Mouse (Mus musculus) heart, embryonic 16.5 days (tissue): ENCODE results near the gene Slc25a34. TPM values are rescaled to one million over a fixed set of nuclear protein-coding genes. Genes with fewer than 3 reads are reported as not detected.

ENCODE experiments used
- ATAC-seq: fragments of 200-750 bp; cut with Nextera tagmentation; replicated peaks from 2 replicates; pipeline ENCODE4 v1.8.0; 2017; ENCODE audit warnings: moderate number of reproducible peaks; ENCODE audit not compliant: insufficient read depth, low FRiP score; ENCODE audit errors: extremely low read depth
- H3K27ac ChIP-seq: fragments of 300-500 bp; sonication (generic); 2 replicates; pipeline ENCODE4 v1.5.1; 2014; ENCODE audit warnings: mild to moderate bottlenecking, low read length, control low read depth, moderate library complexity
- H3K27me3 ChIP-seq: fragments of 300-500 bp; sonication (generic); 2 replicates; pipeline ENCODE4 v1.6.1; 2014; ENCODE audit warnings: low read length, mixed read lengths; ENCODE audit not compliant: control insufficient read depth, insufficient read depth
- H3K36me3 ChIP-seq: fragments of 300-500 bp; sonication (generic); 2 replicates; pipeline ENCODE4 v1.6.1; 2014; ENCODE audit not compliant: control insufficient read depth, insufficient read depth
- H3K4me1 ChIP-seq: fragments of 300-500 bp; sonication (generic); 2 replicates; pipeline ENCODE4 v1.6.1; 2014; ENCODE audit warnings: low read length, mixed read lengths; ENCODE audit not compliant: control insufficient read depth, insufficient read depth
- H3K4me2 ChIP-seq: fragments of 300-500 bp; sonication (generic); 2 replicates; pipeline ENCODE4 v1.6.1; 2014; ENCODE audit warnings: low read depth, mild to moderate bottlenecking, control low read depth, low read length
- H3K4me3 ChIP-seq: fragments of 300-500 bp; sonication (generic); 2 replicates; pipeline ENCODE4 v1.5.1; 2014; ENCODE audit warnings: mild to moderate bottlenecking, control low read depth, low read length
- H3K9ac ChIP-seq: fragments of 300-500 bp; sonication (generic); 2 replicates; pipeline ENCODE4 v1.6.1; 2014; ENCODE audit warnings: low read length, control low read depth
- H3K9me3 ChIP-seq: fragments of 300-500 bp; sonication (generic); replicated peaks from 2 replicates; pipeline ENCODE4 v1.6.1; 2016; ENCODE audit warnings: low read length; ENCODE audit not compliant: control insufficient read depth
- WGBS: fragments of 180-500 bp; shearing (Covaris S2); extraction: QIAGEN DNeasy Blood & Tissue Kit; methylation state at CpG from one replicate; pipeline ENCODE4 v1.1.7; 2014; 5-methylcytosine and 5-hydroxymethylcytosine counted together
- polyA plus RNA-seq: library from polyadenylated mRNA; unstranded; fragments of >200 nt; fragmentation: Nextera tagmentation; extraction: Ambion mirVana; gene quantifications from 2 replicates; pipeline ENCODE4 v1.2.1, GENCODE M21; 2015

Gene Slc25a34
- polyA plus RNA-seq: 1.3 TPM in 2 replicates

- WGBS: 25% methylated on average over 1 of the region's 1 CpGs
- no peaks in the 10 kb centered on the region for H3K9me3 ChIP-seq
- H3K9ac ChIP-seq: no peak within 1 kb of the TSS
- H3K4me3 ChIP-seq: no peak within 1 kb of the TSS
- peaks cover 27% of the 10 kb centered on the region for H3K36me3 ChIP-seq
- peaks cover 22% of the 10 kb centered on the region for H3K4me1 ChIP-seq
- no peaks in the 10 kb centered on the region for H3K27me3 ChIP-seq
- H3K4me2 ChIP-seq: no peak within 1 kb of the TSS
- ATAC-seq: peak; percentile 80
- H3K27ac ChIP-seq: peak within 1 kb of the TSS; percentile 73
Observed at GRCm38 (mm10) chr4:141623666-141624065, at the start of gene Slc25a34. Gene Slc25a34, minus strand, starts transcription at chr4:141623821.

GRCm38 (mm10) chr4:141672325-141672724 lies 48.7 kb upstream of the Slc25a34 start:
- no peak overlapping the region for H3K9ac ChIP-seq
- no peak overlapping the region for H3K4me2 ChIP-seq
- H3K9me3 ChIP-seq: no peaks in the 10 kb centered on the region
- no peak overlapping the region for H3K4me3 ChIP-seq
- no peaks in the 10 kb centered on the region for H3K4me1 ChIP-seq
- H3K27ac ChIP-seq: no peak overlapping the region
- WGBS: 71% methylated on average over 13 of the region's 13 CpGs
- ATAC-seq: no peak
- no peaks in the 10 kb centered on the region for H3K36me3 ChIP-seq
- H3K27me3 ChIP-seq: no peaks in the 10 kb centered on the region

DNA sequence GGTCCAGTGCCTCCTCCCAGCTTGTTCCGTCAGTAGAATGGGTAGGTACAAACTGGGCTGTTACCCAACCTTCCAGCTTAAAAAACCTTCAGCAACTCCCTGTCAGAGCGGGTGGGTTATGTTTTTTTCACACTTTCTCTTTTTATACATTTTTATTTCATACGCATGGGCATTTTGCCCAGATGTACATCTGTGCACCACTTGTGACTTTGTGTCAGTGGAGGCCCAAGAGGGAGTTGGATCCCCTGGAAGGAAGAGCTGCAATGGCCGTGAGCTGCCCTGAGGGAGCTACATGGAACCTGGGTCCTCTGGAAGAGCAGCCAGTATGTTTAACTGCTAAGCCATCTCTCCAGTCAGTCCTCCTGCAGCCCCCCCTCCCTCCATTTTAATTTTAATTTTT lies 47.8 kb upstream of the Slc25a34 start:
- Histone ChIP-seq H3K27me3 (no peaks in the 10 kb centered on the region), H3K9me3 (no peaks in the 10 kb centered on the region), H3K36me3 (no peaks in the 10 kb centered on the region), H3K4me3 (no peak overlapping the region), H3K4me2 (no peak overlapping the region), H3K27ac (no peak overlapping the region), H3K9ac (no peak overlapping the region), H3K4me1 (no peaks in the 10 kb centered on the region)
- no peak for ATAC-seq
- 73% methylated on average over 4 of the region's 4 CpGs for WGBS

GRCm38 (mm10) chr4:141669898-141670712 lies 46.5 kb upstream of the Slc25a34 start:
- Histone ChIP-seq H3K36me3 (no peaks in the 10 kb centered on the region), H3K4me1 (no peaks in the 10 kb centered on the region), H3K4me2 (no peak overlapping the region), H3K9ac (no peak overlapping the region), H3K4me3 (no peak overlapping the region), H3K9me3 (no peaks in the 10 kb centered on the region), H3K27ac (no peak overlapping the region), H3K27me3 (no peaks in the 10 kb centered on the region)
- no peak for ATAC-seq
- 84% methylated on average over 18 of the region's 18 CpGs for WGBS

DNA sequence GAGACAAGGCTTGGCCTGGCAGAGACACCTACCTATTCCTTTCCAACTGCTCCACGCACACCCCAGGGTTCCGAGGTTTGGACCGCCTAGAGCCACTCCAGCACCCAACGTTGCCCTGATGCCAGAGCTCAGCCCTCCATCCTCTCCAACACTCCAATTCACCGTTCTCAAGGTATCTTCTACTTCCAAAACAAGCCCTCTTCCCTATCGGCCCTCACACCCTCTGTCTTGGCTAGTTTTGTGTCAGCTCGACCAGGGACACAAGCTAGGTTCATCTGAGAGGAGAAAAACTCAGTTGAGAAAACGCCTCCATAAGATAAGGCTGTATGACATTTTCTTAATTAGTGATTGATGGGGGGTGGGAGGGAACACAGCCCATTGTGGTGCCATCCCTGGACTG lies 41.2 kb upstream of the Slc25a34 start, which contains the start of gene Plekhm2:
Gene Plekhm2, minus strand, starts transcription at position 101 of the 400 bp plus-strand sequence.
- Histone ChIP-seq H3K36me3 (peaks cover 9% of the 10 kb centered on the region; the same call in 1 of the 2 replicates), H3K4me3 (peak within 1 kb of the TSS; percentile 77), H3K4me2 (peak within 1 kb of the TSS; percentile 80), H3K27ac (peak within 1 kb of the TSS; percentile 85), H3K9ac (peak within 1 kb of the TSS; percentile 96), H3K4me1 (peaks cover 11% of the 10 kb centered on the region), H3K9me3 (no peaks in the 10 kb centered on the region), H3K27me3 (no peaks in the 10 kb centered on the region)
- no peak for ATAC-seq
- 60% methylated on average over 8 of the region's 8 CpGs for WGBS

DNA sequence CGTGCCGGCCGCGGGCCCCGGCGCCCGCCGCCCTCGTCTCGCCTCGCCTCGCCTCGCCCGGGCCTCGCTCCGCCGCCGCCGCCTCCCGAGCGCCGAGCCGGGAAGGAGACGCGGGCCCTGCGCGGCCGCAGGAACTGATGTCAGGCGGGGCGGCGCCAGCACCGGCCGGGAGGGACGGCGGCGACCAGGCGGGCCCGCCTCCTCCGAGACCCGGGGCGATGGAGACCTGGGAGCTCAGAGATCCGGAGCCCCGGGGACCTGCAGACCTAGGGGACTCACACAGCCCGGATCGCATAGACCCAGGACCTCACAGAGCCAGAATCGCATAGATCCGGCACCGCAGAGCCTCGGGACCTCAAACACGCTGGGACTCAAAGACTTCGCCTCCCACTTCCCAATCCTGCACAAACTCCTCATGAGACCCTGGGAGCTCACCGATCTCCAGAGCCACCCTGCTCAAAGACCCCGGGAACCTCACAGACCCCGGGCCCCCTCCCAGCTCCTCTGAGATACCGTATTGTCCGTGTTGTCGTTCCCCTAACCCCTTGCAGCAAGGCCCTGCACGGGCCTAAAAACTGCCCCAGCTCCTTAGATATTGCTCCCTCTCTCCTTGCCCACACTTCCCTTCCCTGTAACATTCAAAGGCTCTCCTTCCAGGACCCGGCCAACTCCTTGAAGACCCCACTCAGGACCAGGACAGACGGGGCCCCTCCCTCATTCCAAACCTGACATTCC lies 40.6 kb upstream of the Slc25a34 start:
- Histone ChIP-seq H3K27ac (peak overlapping the region; percentile 85), H3K4me3 (peak overlapping the region; percentile 77), H3K4me1 (peaks cover 11% of the 10 kb centered on the region), H3K27me3 (no peaks in the 10 kb centered on the region), H3K9me3 (no peaks in the 10 kb centered on the region), H3K4me2 (peak overlapping the region; percentile 80), H3K36me3 (peaks cover 9% of the 10 kb centered on the region; the same call in 1 of the 2 replicates), H3K9ac (peak overlapping the region; percentile 96)
- WGBS: under 1% methylated on average over 56 of the region's 60 CpGs
- ATAC-seq: peak; percentile 91

- Histone ChIP-seq H3K9ac (peak overlapping the region; percentile 96), H3K4me3 (peak overlapping the region; percentile 77), H3K27ac (peak overlapping the region; percentile 85), H3K36me3 (peaks cover 9% of the 10 kb centered on the region; the same call in 1 of the 2 replicates), H3K4me2 (peak overlapping the region; percentile 80), H3K4me1 (peaks cover 11% of the 10 kb centered on the region), H3K27me3 (no peaks in the 10 kb centered on the region), H3K9me3 (no peaks in the 10 kb centered on the region)
- WGBS: 3% methylated on average over 47 of the region's 47 CpGs
- ATAC-seq: peak; percentile 63
Observed at GRCm38 (mm10) chr4:141663122-141663931, 39.7 kb upstream of the Slc25a34 start.

- ATAC-seq: no peak
- Histone ChIP-seq H3K27me3 (no peaks in the 10 kb centered on the region), H3K4me2 (no peak overlapping the region), H3K9me3 (no peaks in the 10 kb centered on the region), H3K4me3 (no peak overlapping the region), H3K27ac (no peak overlapping the region), H3K4me1 (peaks cover 20% of the 10 kb centered on the region), H3K36me3 (peaks cover 9% of the 10 kb centered on the region; the same call in 1 of the 2 replicates), H3K9ac (no peak overlapping the region)
- WGBS: 92% methylated on average over 11 of the region's 11 CpGs
Observed at GRCm38 (mm10) chr4:141660884-141661283, 37.3 kb upstream of the Slc25a34 start.
